Mouse (Mus musculus) small intestine, adult 2 months (tissue): ENCODE measurements around the gene Asb1.

Experiments
- CTCF ChIP-seq: fragments of 200-500 bp; IDR thresholded peaks from 2 replicates; pipeline ENCODE4 v1.5.1; 2012; ENCODE audit warnings: low read depth, mild to moderate bottlenecking, control low read depth, inconsistent platforms, low read length, moderate library complexity, mixed read lengths; ENCODE audit not compliant: insufficient replicate concordance, insufficient read length; ENCODE audit errors: extremely low read depth
- POLR2A ChIP-seq: fragments of 200-500 bp; IDR thresholded peaks from 2 replicates; pipeline ENCODE4 v1.6.1; 2012; ENCODE audit warnings: low read depth, mild to moderate bottlenecking, control low read depth, inconsistent platforms, low read length, moderate library complexity

DNA sequence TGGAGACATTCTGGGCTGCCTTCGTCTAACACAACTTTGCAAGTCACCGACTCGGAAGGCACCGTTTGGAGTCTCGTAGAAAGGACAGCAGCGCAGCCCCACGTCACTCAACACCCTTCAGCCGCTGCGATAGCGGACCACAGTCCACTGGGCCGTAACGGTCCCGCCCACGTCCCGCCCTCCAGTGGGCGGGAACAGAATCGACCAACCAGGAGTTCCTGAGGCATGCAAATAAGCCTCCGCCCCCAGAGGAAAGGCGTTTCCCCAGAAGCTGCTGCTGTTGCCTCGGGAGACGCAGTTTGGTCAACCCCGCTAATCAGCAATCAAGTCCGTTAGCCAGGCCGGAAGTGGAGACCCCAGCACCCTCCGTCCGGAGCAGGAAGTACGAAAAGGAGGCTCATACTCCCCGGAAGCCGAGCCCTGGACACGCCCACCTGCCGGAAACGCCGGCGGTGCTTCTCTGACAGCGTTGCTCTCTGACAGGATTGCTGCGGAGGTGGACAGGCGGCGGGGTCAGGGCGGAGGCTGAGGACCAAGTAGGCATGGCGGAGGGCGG, at the start of gene Asb1:
- TF ChIP-seq CTCF: no peak
- peak; percentile 63; the same call in 1 of the 2 replicates for TF ChIP-seq POLR2A
